Mouse (Mus musculus) heart, embryonic 16.5 days (tissue): Measurements from ENCODE around the gene Dzip1l. TPM values are rescaled to one million over a fixed set of nuclear protein-coding genes. Genes with fewer than 3 reads are reported as not detected.

Experiments used
- ATAC-seq: fragments of 200-750 bp; cut with Nextera tagmentation; replicated peaks from 2 replicates; pipeline ENCODE4 v1.8.0; 2017; ENCODE audit warnings: moderate number of reproducible peaks; ENCODE audit not compliant: insufficient read depth, low FRiP score; ENCODE audit errors: extremely low read depth
- H3K27ac ChIP-seq: fragments of 300-500 bp; sonication (generic); 2 replicates; pipeline ENCODE4 v1.5.1; 2014; ENCODE audit warnings: mild to moderate bottlenecking, low read length, control low read depth, moderate library complexity
- H3K27me3 ChIP-seq: fragments of 300-500 bp; sonication (generic); 2 replicates; pipeline ENCODE4 v1.6.1; 2014; ENCODE audit warnings: low read length, mixed read lengths; ENCODE audit not compliant: control insufficient read depth, insufficient read depth
- H3K36me3 ChIP-seq: fragments of 300-500 bp; sonication (generic); 2 replicates; pipeline ENCODE4 v1.6.1; 2014; ENCODE audit not compliant: control insufficient read depth, insufficient read depth
- H3K4me1 ChIP-seq: fragments of 300-500 bp; sonication (generic); 2 replicates; pipeline ENCODE4 v1.6.1; 2014; ENCODE audit warnings: low read length, mixed read lengths; ENCODE audit not compliant: control insufficient read depth, insufficient read depth
- H3K4me2 ChIP-seq: fragments of 300-500 bp; sonication (generic); 2 replicates; pipeline ENCODE4 v1.6.1; 2014; ENCODE audit warnings: low read depth, mild to moderate bottlenecking, control low read depth, low read length
- H3K4me3 ChIP-seq: fragments of 300-500 bp; sonication (generic); 2 replicates; pipeline ENCODE4 v1.5.1; 2014; ENCODE audit warnings: mild to moderate bottlenecking, control low read depth, low read length
- H3K9ac ChIP-seq: fragments of 300-500 bp; sonication (generic); 2 replicates; pipeline ENCODE4 v1.6.1; 2014; ENCODE audit warnings: low read length, control low read depth
- H3K9me3 ChIP-seq: fragments of 300-500 bp; sonication (generic); replicated peaks from 2 replicates; pipeline ENCODE4 v1.6.1; 2016; ENCODE audit warnings: low read length; ENCODE audit not compliant: control insufficient read depth
- WGBS: fragments of 180-500 bp; shearing (Covaris S2); extraction: QIAGEN DNeasy Blood & Tissue Kit; methylation state at CpG from one replicate; pipeline ENCODE4 v1.1.7; 2014; 5-methylcytosine and 5-hydroxymethylcytosine counted together
- polyA plus RNA-seq: library from polyadenylated mRNA; unstranded; fragments of >200 nt; fragmentation: Nextera tagmentation; extraction: Ambion mirVana; gene quantifications from 2 replicates; pipeline ENCODE4 v1.2.1, GENCODE M21; 2015

The Dzip1l gene
- polyA plus RNA-seq, 1 experiment from 2014 or later: 13.5 TPM

GRCm38 (mm10) chr9:99622034-99622433, 7.3 kb upstream of the Dzip1l start:
- Histone ChIP-seq H3K4me3 (no peak overlapping the region), H3K4me2 (no peak overlapping the region), H3K27ac (no peak overlapping the region), H3K27me3 (no peaks in the 10 kb centered on the region), H3K36me3 (no peaks in the 10 kb centered on the region), H3K9ac (no peak overlapping the region), H3K4me1 (no peaks in the 10 kb centered on the region), H3K9me3 (no peaks in the 10 kb centered on the region)
- 76% methylated on average over 1 of the region's 1 CpGs for WGBS
- no peak for ATAC-seq

DNA sequence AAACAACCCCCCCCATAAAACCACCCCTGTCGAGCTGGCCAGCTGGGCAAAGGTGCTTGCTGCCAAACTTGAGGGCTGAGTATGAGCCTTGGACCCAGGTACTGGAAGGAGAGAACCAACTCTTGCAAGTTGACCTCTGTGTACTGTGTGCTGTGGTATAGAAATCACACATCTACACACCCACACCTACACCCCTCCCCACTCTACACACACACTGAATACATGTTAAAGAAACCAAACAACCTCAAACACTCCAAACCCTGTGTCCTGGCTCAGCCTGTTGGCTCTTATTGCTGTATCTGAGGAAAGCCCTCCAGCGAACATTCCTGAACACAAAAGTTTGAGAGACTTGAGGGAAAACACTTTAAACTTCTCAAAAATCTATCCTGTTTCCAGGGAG, 6.3 kb upstream of the Dzip1l start:
- 42% methylated on average over 2 of the region's 2 CpGs for WGBS
- H3K27ac ChIP-seq: no peak overlapping the region
- no peaks in the 10 kb centered on the region for H3K27me3 ChIP-seq
- ATAC-seq: no peak; the same call in 1 of the 2 replicates
- no peaks in the 10 kb centered on the region for H3K9me3 ChIP-seq
- no peaks in the 10 kb centered on the region for H3K36me3 ChIP-seq
- no peak overlapping the region for H3K4me3 ChIP-seq
- H3K9ac ChIP-seq: no peak overlapping the region
- H3K4me2 ChIP-seq: no peak overlapping the region
- no peaks in the 10 kb centered on the region for H3K4me1 ChIP-seq

DNA sequence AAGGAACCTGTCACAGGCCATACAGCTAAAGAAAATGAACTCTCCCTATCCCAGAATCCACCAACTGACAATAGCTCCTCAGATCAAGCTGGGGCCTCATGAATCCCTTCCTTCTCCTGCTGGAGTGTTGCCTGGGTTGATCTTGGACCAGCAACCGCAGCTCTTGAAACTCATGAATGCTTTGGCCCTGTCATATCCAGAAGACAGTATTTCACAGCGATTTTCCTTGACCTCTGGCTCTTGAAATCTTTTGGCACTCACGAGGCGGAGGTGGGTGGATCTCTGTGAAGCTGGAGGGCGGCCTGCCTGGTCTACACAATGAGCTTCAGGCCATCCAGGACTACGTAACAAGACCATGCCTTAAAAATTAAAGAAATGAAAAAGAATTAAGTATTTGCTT, 5.2 kb upstream of the Dzip1l start:
- Histone ChIP-seq H3K27ac (no peak overlapping the region), H3K9me3 (no peaks in the 10 kb centered on the region), H3K27me3 (no peaks in the 10 kb centered on the region), H3K4me3 (no peak overlapping the region), H3K4me2 (no peak overlapping the region), H3K36me3 (no peaks in the 10 kb centered on the region), H3K9ac (no peak overlapping the region), H3K4me1 (peaks cover 6% of the 10 kb centered on the region)
- no peak for ATAC-seq
- 71% methylated on average over 6 of the region's 6 CpGs for WGBS

DNA sequence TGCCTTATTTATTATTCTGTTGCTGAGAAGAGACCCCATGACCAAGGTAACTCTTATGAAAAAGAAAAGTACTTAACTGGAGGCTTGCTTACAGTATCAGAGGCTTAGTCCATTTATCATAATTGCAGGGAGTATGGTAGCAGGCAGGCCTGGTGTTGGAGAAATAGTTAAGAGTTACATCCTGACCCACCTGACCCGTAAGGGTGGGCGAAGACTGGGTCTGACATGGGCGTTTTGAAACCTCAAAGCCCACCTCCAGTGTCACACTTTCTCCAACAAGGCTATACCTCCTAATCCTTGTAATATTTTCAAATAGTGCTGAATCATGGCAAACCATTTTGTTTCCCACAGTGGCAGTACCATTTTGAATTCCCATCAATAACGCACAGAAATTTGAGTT, 715 bp upstream of the Dzip1l start:
- Histone ChIP-seq H3K36me3 (no peaks in the 10 kb centered on the region), H3K4me3 (no peak overlapping the region), H3K4me1 (peaks cover 19% of the 10 kb centered on the region), H3K27ac (peak overlapping the region; percentile 84), H3K27me3 (no peaks in the 10 kb centered on the region), H3K9me3 (no peaks in the 10 kb centered on the region), H3K9ac (no peak overlapping the region), H3K4me2 (peak overlapping the region; percentile 79)
- ATAC-seq: no peak
- 68% methylated on average over 4 of the region's 4 CpGs for WGBS

- Histone ChIP-seq H3K4me1 (peaks cover 19% of the 10 kb centered on the region), H3K4me3 (peak overlapping the region; percentile 67), H3K36me3 (no peaks in the 10 kb centered on the region), H3K27ac (peak overlapping the region; percentile 84), H3K9me3 (no peaks in the 10 kb centered on the region), H3K9ac (peak overlapping the region; percentile 79), H3K4me2 (peak overlapping the region; percentile 79), H3K27me3 (no peaks in the 10 kb centered on the region)
- 0 out of 2 replicates have a peak, but pooled peaks have one; percentile 15 for ATAC-seq
- WGBS: 1% methylated on average over 11 of the region's 11 CpGs
Measured at GRCm38 (mm10) chr9:99630071-99630470, 775 bp downstream of the Dzip1l start.

GRCm38 (mm10) chr9:99630528-99631125, 1.3 kb downstream of the Dzip1l start:
- Histone ChIP-seq H3K4me2 (peak overlapping the region; percentile 79), H3K4me1 (peaks cover 19% of the 10 kb centered on the region), H3K9ac (peak overlapping the region; percentile 79), H3K9me3 (no peaks in the 10 kb centered on the region), H3K27ac (peak overlapping the region; percentile 84), H3K4me3 (peak overlapping the region; percentile 67), H3K36me3 (no peaks in the 10 kb centered on the region), H3K27me3 (no peaks in the 10 kb centered on the region)
- WGBS: 42% methylated on average over 9 of the region's 9 CpGs
- ATAC-seq: no peak

DNA sequence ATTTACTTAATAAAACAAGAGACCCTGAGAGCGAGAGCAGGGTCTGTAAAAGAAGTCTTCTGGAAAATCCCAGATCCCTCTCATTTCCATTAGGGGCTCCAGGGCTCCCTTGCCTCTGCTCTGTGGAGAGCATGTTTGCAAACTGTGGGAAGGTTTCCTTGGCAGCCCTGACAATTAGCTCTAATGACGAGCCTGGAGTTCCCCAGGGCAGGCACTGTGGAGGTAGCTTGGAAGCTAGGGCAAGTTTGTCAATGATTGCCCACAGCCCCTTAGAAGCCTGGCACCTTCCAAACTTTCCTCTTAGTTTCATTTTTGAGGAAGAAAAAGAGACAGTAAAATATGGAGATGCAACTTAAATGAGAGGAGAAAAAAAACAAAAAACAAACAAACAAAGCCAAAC, 2.5 kb downstream of the Dzip1l start:
- no peak for ATAC-seq
- H3K4me3 ChIP-seq: peak overlapping the region; percentile 3; the same call in 1 of the 2 replicates
- no peaks in the 10 kb centered on the region for H3K27me3 ChIP-seq
- no peaks in the 10 kb centered on the region for H3K9me3 ChIP-seq
- H3K4me1 ChIP-seq: peaks cover 19% of the 10 kb centered on the region
- no peaks in the 10 kb centered on the region; the same call in 1 of the 2 replicates for H3K36me3 ChIP-seq
- 48% methylated on average over 2 of the region's 2 CpGs for WGBS
- H3K4me2 ChIP-seq: peak overlapping the region; percentile 46
- no peak overlapping the region for H3K9ac ChIP-seq
- H3K27ac ChIP-seq: no peak overlapping the region

- peaks cover 2% of the 10 kb centered on the region; the same call in 1 of the 2 replicates for H3K36me3 ChIP-seq
- WGBS: 57% methylated on average over 8 of the region's 8 CpGs
- H3K27ac ChIP-seq: no peak overlapping the region
- peak overlapping the region; percentile 3; the same call in 1 of the 2 replicates for H3K4me3 ChIP-seq
- no peaks in the 10 kb centered on the region for H3K9me3 ChIP-seq
- no peaks in the 10 kb centered on the region for H3K27me3 ChIP-seq
- ATAC-seq: no peak
- peak overlapping the region; percentile 46 for H3K4me2 ChIP-seq
- no peak overlapping the region for H3K9ac ChIP-seq
- H3K4me1 ChIP-seq: peaks cover 19% of the 10 kb centered on the region
Measured at GRCm38 (mm10) chr9:99632264-99632663, 3.0 kb downstream of the Dzip1l start.

GRCm38 (mm10) chr9:99636776-99637175, 7.5 kb downstream of the Dzip1l start:
- Histone ChIP-seq H3K36me3 (peaks cover 30% of the 10 kb centered on the region), H3K4me2 (no peak overlapping the region), H3K9ac (no peak overlapping the region), H3K4me1 (peaks cover 6% of the 10 kb centered on the region), H3K27ac (no peak overlapping the region), H3K9me3 (no peaks in the 10 kb centered on the region), H3K27me3 (no peaks in the 10 kb centered on the region), H3K4me3 (no peak overlapping the region)
- 92% methylated on average over 1 of the region's 1 CpGs for WGBS
- ATAC-seq: no peak
